ENCODE assay signal across 16 mouse cellular contexts in the genomic region with DNA sequence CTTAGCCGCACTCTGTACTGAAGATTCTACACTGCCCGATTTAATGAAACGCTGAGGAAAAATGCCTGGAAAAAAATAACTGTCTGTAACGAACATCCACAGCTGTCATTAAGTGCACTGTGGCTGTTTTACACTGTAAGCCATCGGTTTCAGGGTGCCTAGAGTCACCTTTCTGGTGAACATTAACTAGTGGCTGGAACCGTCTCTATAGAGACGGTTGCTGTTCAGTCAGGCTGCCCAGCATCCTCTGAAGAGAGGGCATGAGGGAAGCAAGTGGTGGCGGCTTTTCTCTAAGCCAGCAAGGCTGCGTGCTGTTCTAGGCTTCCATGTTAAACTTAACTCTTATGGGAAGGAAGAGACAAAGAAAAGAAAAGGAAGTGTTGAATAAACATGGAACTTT.
"Had no signal": no experiment of that assay in that cellular context is flagged by ENCODE, and none has a peak within 500 bp of the region (broad histone marks: within the 10 kb centered on the region; RNA-seq: fewer than 3 reads in every experiment).

No protein-coding gene starts in this region.

- H3K9ac ChIP-seq: neural tube, embryonic 13.5 days; neural tube, embryonic 15.5 days; stomach, embryonic 15.5 days had no signal

- DNase-seq: retina, postnatal 1 day; right cerebral cortex, adult 18-20 months; right cerebral cortex, postnatal 14 days; right cerebral cortex, postnatal 25 days; right cerebral cortex, postnatal 4 days; spleen, adult 18-20 months; thymus, adult 18-20 months; thymus, adult 2 months; thymus, postnatal 14 days; thymus, postnatal 25 days; thymus, postnatal 36 days; thymus, postnatal 4 days had no signal

- H3K4me1 ChIP-seq: neural tube, embryonic 13.5 days; neural tube, embryonic 15.5 days; stomach, embryonic 15.5 days had no signal

- H3K4me3 ChIP-seq: neural tube, embryonic 13.5 days; neural tube, embryonic 15.5 days; stomach, embryonic 15.5 days had no signal

- H3K27ac ChIP-seq: neural tube, embryonic 13.5 days; neural tube, embryonic 15.5 days; stomach, embryonic 15.5 days; stomach, postnatal 0 days had no signal

- H3K27me3 ChIP-seq: neural tube, embryonic 13.5 days; neural tube, embryonic 15.5 days; stomach, embryonic 15.5 days had no signal

- H3K4me2 ChIP-seq: neural tube, embryonic 13.5 days; neural tube, embryonic 15.5 days; stomach, embryonic 15.5 days had no signal

- H3K9me3 ChIP-seq: neural tube, embryonic 13.5 days; neural tube, embryonic 15.5 days; stomach, embryonic 15.5 days had no signal
